Mouse (Mus musculus): ENCODE measurements around the gene Hes1. TPM values are rescaled to one million over a fixed set of nuclear protein-coding genes. Genes with fewer than 3 reads are reported as not detected.

Gene Hes1
- 14.3 and 20.1 TPM in 2 replicates for polyA plus RNA-seq (2015; fragmentation: Nextera tagmentation; extraction: Ambion mirVana)

GRCm38 (mm10) chr16:30063984-30064453 lies at the start of gene Hes1:
TSS of gene Hes1 (plus strand) at chr16:30064384.
- Histone ChIP-seq H3K9ac (replicated peaks) (peak within 1 kb of the TSS; percentile 75), H3K4me1 (ENCODE audit: insufficient read depth) (peaks cover 24% of the 10 kb centered on the region), H3K4me3 (ENCODE audit: low read depth, low read length) (peak within 1 kb of the TSS; percentile 69), H3K27ac (ENCODE audit: low read depth) (peak within 1 kb of the TSS; percentile 96), H3K9me3 (ENCODE audit: low read length) (no peaks in the 10 kb centered on the region), H3K36me3 (replicated peaks; ENCODE audit: insufficient read depth, low read length) (no peaks in the 10 kb centered on the region), H3K4me2 (ENCODE audit: low read depth, low read length) (peak within 1 kb of the TSS; percentile 72), H3K27me3 (ENCODE audit: insufficient read depth, low read length) (peaks cover 54% of the 10 kb centered on the region)
- DNase-seq: peak; percentile 91
- peak; percentile 80 for ATAC-seq
- TF ChIP-seq CTCF (IDR thresholded peaks at IDR 0.05; ENCODE audit: low read depth) (no peak), EP300 (IDR thresholded peaks at IDR 0.05; ENCODE audit: low read depth) (no peak)
- WGBS (ENCODE audit: insufficient replicate concordance): 2% methylated on average over 33 of the region's 57 CpGs

- WGBS (ENCODE audit: insufficient replicate concordance): 54% methylated on average over 3 of the region's 3 CpGs
Measured at GRCm38 (mm10) chr16:30016064-30016463, 48.1 kb upstream of the Hes1 start.

GRCm38 (mm10) chr16:30020124-30020523 lies 44.1 kb upstream of the Hes1 start:
- no peaks in the 10 kb centered on the region for H3K27me3 ChIP-seq (ENCODE audit: insufficient read depth, low read length)
- no peaks in the 10 kb centered on the region for H3K36me3 ChIP-seq (replicated peaks; ENCODE audit: insufficient read depth, low read length)
- ATAC-seq (no peak), DNase-seq (no peak)
- H3K9ac ChIP-seq (replicated peaks): no peak overlapping the region
- peaks cover 14% of the 10 kb centered on the region for H3K4me1 ChIP-seq (ENCODE audit: insufficient read depth)
- TF ChIP-seq EP300 (IDR thresholded peaks at IDR 0.05; ENCODE audit: low read depth) (no peak), CTCF (IDR thresholded peaks at IDR 0.05; ENCODE audit: low read depth) (no peak)
- 38% methylated on average over 12 of the region's 13 CpGs for WGBS (ENCODE audit: insufficient replicate concordance)
- H3K4me3 ChIP-seq (ENCODE audit: low read depth, low read length): no peak overlapping the region
- H3K9me3 ChIP-seq (ENCODE audit: low read length): no peaks in the 10 kb centered on the region
- no peak overlapping the region for H3K27ac ChIP-seq (ENCODE audit: low read depth)
- no peak overlapping the region for H3K4me2 ChIP-seq (ENCODE audit: low read depth, low read length)

More at GRCm38 (mm10) chr16:30016064-30016463, 48.1 kb upstream of the Hes1 start:
- H3K36me3 ChIP-seq (replicated peaks; ENCODE audit: insufficient read depth, low read length): no peaks in the 10 kb centered on the region
- DNase-seq (no peak), ATAC-seq (no peak)
- H3K4me3 ChIP-seq (ENCODE audit: low read depth, low read length): no peak overlapping the region
- peaks cover 10% of the 10 kb centered on the region for H3K4me1 ChIP-seq (ENCODE audit: insufficient read depth)
- no peaks in the 10 kb centered on the region for H3K9me3 ChIP-seq (ENCODE audit: low read length)
- TF ChIP-seq EP300 (IDR thresholded peaks at IDR 0.05; ENCODE audit: low read depth) (no peak), CTCF (IDR thresholded peaks at IDR 0.05; ENCODE audit: low read depth) (no peak)
- no peaks in the 10 kb centered on the region for H3K27me3 ChIP-seq (ENCODE audit: insufficient read depth, low read length)
- no peak overlapping the region for H3K9ac ChIP-seq (replicated peaks)
- H3K27ac ChIP-seq (ENCODE audit: low read depth): no peak overlapping the region
- no peak overlapping the region for H3K4me2 ChIP-seq (ENCODE audit: low read depth, low read length)

DNA sequence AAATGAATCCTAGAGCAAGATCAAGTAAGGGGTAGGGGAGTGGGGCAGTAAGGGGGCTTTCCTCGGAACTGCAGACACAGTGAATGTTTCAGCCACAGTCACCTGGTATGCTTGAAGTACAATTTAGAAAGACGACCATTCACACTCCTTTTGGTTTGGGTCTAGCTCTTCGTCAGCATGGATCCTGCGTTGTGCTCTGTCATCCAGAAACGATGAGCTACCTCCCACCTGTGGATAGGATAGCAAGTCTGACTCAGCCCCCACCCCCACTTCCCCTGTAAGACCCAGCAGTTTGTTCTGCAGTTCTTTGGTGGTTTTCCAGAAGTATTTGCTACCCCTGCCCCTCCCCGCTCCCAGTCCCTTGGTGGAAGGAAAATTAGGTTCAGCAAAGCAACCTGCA lies 41.8 kb upstream of the Hes1 start:
- no peaks in the 10 kb centered on the region for H3K27me3 ChIP-seq (ENCODE audit: insufficient read depth, low read length)
- no peak overlapping the region for H3K4me3 ChIP-seq (ENCODE audit: low read depth, low read length)
- TF ChIP-seq CTCF (IDR thresholded peaks at IDR 0.05; ENCODE audit: low read depth): no peak
- TF ChIP-seq EP300 (IDR thresholded peaks at IDR 0.05; ENCODE audit: low read depth): no peak
- WGBS (ENCODE audit: insufficient replicate concordance): 62% methylated on average over 6 of the region's 6 CpGs
- no peaks in the 10 kb centered on the region for H3K36me3 ChIP-seq (replicated peaks; ENCODE audit: insufficient read depth, low read length)
- H3K9ac ChIP-seq (replicated peaks): no peak overlapping the region
- DNase-seq (no peak), ATAC-seq (no peak)
- H3K27ac ChIP-seq (ENCODE audit: low read depth): no peak overlapping the region
- H3K4me1 ChIP-seq (ENCODE audit: insufficient read depth): peaks cover 16% of the 10 kb centered on the region
- H3K9me3 ChIP-seq (ENCODE audit: low read length): no peaks in the 10 kb centered on the region
- no peak overlapping the region for H3K4me2 ChIP-seq (ENCODE audit: low read depth, low read length)

DNA sequence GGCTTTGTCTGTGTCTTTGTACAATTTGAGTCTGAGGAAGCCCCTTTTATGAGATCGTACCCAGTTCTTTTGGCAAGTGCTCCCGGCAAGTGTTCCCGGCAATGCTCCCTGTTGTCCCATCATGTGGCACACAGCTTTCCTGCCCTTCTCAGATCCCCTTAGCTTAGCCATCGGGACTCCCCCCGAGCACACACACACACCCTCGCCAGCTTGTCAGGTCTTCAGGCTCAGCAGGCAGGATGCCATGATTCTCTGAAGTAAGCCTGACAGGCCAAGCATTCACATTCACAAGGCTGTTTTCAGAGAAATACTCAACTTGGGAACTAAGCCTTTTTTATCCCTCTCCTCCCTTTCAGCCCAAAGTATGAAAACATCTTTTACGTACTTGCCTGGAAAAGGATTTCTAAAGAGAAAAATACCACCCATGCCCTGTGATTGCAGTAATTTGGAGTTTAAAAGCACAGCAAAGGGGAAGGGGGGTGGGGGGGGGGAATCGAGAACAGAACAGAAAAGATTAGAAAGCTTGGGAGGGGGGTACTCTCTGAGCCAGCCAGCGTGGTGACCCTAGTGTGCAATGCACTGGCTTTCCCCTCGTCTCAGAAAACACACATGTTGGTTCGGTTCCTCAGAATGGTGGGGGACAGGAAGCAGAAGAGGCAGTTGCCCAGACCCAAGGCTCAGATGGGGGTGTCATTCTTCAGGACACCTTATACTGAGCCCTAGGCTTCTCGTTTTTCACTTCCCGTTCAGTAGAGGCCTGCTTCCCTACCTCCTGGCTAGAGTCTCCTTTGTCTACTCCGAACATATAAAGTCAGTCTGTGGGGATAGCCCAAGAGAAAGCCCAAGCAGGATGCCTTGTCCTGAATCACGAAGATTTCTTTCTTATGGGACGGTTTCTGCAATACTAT lies 41.0 kb upstream of the Hes1 start:
- Histone ChIP-seq H3K4me2 (ENCODE audit: low read depth, low read length) (0 out of 2 replicates have a peak overlapping the region, but pooled peaks have one; percentile 6), H3K4me1 (ENCODE audit: insufficient read depth) (peaks cover 16% of the 10 kb centered on the region), H3K27ac (ENCODE audit: low read depth) (peak overlapping the region; percentile 34), H3K36me3 (replicated peaks; ENCODE audit: insufficient read depth, low read length) (no peaks in the 10 kb centered on the region), H3K9ac (replicated peaks) (no peak overlapping the region), H3K4me3 (ENCODE audit: low read depth, low read length) (no peak overlapping the region), H3K9me3 (ENCODE audit: low read length) (no peaks in the 10 kb centered on the region), H3K27me3 (ENCODE audit: insufficient read depth, low read length) (no peaks in the 10 kb centered on the region)
- no peak for DNase-seq
- TF ChIP-seq EP300 (IDR thresholded peaks at IDR 0.05; ENCODE audit: low read depth): no peak
- no peak for TF ChIP-seq CTCF (IDR thresholded peaks at IDR 0.05; ENCODE audit: low read depth)
- peak; percentile 38; the same call in 1 of the 2 replicates for ATAC-seq
- WGBS (ENCODE audit: insufficient replicate concordance): 61% methylated on average over 16 of the region's 16 CpGs

DNA sequence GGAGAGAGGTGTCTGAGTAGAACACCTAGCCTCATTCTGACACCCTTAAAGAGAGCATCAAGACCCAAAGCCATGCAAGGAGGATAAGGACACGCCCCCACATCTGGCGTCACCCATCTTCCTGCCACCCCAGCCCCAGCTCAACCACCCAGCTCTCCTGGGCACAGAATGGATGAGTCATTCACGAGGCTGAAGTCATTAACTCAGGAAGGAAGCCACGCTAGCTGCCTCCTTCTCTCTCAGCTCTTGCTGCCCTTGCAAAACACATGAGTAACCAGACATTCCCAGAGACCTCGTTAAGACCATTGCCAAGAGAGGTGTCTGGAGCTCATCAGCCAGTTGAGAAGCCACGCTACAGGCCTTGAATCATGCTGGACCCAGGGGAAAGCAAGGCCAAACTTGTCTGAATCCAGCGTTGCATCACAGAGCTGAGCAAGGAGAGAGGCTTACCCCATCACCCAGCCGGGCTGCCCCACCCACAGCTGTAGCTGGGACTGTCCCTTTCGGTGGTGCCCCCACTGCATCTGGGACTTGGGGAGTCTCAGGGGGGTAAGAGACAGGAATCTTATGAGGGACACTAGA lies 39.4 kb upstream of the Hes1 start:
- peak overlapping the region; percentile 47 for H3K4me2 ChIP-seq (ENCODE audit: low read depth, low read length)
- H3K36me3 ChIP-seq (replicated peaks; ENCODE audit: insufficient read depth, low read length): no peaks in the 10 kb centered on the region
- H3K27ac ChIP-seq (ENCODE audit: low read depth): peak overlapping the region; percentile 22; the same call in 1 of the 2 replicates
- H3K9me3 ChIP-seq (ENCODE audit: low read length): no peaks in the 10 kb centered on the region
- no peaks in the 10 kb centered on the region for H3K27me3 ChIP-seq (ENCODE audit: insufficient read depth, low read length)
- peak; percentile 54 for DNase-seq
- ATAC-seq: peak; percentile 60
- no peak for TF ChIP-seq EP300 (IDR thresholded peaks at IDR 0.05; ENCODE audit: low read depth)
- no peak for TF ChIP-seq CTCF (IDR thresholded peaks at IDR 0.05; ENCODE audit: low read depth)
- H3K4me3 ChIP-seq (ENCODE audit: low read depth, low read length): no peak overlapping the region
- H3K9ac ChIP-seq (replicated peaks): no peak overlapping the region
- 25% methylated on average over 9 of the region's 9 CpGs for WGBS (ENCODE audit: insufficient replicate concordance)
- peaks cover 16% of the 10 kb centered on the region for H3K4me1 ChIP-seq (ENCODE audit: insufficient read depth)
